Mouse (Mus musculus) gastrocnemius, postnatal 4 days (tissue): ENCODE data around the gene Ppm1b. TPM values are rescaled to one million over a fixed set of nuclear protein-coding genes. Genes with fewer than 3 reads are reported as not detected.

Source experiments
- DNase-seq, 2 experiments: peaks; one replicate each; pipeline ENCODE4 v3.0.0; 2021 to 2022; ENCODE audit warnings: low spot score in 2 of 2, mixed read lengths in 2 of 2
- total RNA-seq, 2 experiments: library from RNA; stranded (reverse); gene quantifications; 2 replicates each; pipeline ENCODE4 v1.2.3; 2021

The Ppm1b gene
- total RNA-seq, 2 experiments from 2014 or later = 140 to 148 TPM

- DNase-seq = no peak
Measured at GRCm38 (mm10) chr17:85063560-85063959, 107.0 kb downstream of the Ppm1b start.

DNA sequence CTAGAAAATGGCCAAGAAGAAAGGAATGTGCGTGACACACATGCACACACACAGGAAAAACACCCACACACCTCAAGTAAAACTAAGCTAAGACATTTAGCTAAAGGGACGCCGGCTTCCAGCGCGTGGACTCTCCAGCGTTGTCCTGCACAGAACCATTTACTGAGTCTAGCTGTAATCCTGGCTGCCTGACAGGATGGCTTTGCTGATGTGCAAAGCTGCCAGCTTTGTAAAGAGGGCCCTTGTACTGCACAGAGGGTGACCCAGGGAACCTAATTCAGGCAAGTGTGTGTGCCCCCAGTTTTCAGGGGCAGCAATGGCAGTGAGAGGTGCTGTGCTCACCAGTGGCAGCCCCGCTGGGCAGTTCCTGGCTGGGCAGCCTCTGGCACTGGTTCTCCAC lies 110.8 kb downstream of the Ppm1b start:
- DNase-seq = no peak

DNA sequence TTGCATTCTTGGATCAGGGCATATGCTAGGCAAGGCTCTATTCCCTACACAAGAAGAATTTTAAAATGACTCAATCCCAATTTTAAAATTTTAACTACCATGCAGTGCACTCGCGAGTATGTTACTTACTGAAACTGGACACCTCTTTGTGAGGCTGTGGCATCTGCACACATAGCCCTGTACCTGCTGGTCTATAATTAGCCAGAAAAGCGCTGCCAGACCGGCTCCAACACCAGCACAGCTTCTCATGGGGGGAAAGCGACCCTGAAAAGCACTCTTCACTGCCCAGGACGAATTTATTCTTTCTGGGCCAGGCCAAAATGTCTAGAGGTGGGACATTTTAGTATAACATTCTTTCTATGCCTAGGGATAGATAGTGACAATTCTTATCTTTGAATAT lies 114.1 kb downstream of the Ppm1b start:
- DNase-seq = no peak

GRCm38 (mm10) chr17:85071088-85071775 lies 114.7 kb downstream of the Ppm1b start:
- no peak for DNase-seq

DNA sequence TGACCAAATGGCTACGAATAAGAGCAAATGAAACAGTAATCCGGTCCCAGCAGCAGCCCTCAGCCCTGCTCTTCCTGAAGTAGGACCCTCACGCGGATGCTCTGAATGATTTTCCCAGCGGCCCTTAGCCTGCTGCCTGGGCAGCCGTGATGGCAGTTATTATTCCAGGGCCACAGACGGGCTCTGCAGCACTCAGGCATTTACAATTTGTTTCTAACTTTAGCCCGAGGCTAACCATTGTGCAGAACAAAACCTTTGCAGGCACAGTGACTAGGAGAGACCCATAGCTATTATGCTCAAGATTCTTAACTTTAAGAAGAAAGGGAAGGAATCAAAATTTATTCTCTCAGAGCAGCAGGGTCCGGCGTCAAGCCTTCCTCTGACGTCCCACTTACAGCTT lies 115.8 kb downstream of the Ppm1b start:
- DNase-seq = no peak

DNA sequence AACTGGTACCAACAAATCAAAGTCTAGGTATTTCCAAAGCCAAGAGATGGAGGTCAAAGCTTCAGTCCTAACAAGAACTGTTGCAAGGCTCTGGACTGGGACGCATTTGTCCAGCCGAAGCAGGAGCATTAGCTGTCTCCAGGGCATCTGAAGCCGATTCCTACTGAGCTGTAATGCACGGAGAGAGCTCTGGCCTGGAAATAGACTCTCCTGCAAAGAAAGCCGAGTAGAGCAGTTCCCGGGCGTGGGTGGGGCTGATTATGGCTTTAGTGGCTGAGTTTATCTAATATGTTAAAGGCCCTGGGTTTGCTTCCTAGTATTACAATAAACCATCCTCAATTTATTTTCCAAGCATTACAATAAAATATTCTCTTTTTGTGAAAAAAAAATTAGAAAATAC lies 116.7 kb downstream of the Ppm1b start:
- DNase-seq = no peak

Other genes starting within 250 kb of the Ppm1b start
- gene Lrpprc, start 166.0 kb upstream of the Ppm1b start, total RNA-seq = 10 to 100 TPM; 56.8 to 61.6 TPM
- gene Slc3a1, start 71.6 kb downstream of the Ppm1b start, total RNA-seq = under 1 TPM; 0.22 to 0.26 TPM
- 100 to 1,000 TPM; 179 to 185 TPM for gene Prepl, start 133.5 kb downstream of the Ppm1b start, total RNA-seq
- 1 to 10 TPM; 4.8 to 5.2 TPM for gene Camkmt, start 133.8 kb downstream of the Ppm1b start, total RNA-seq